Mouse (Mus musculus): ENCODE measurements around the gene Ptprd. TPM values are rescaled to one million over a fixed set of nuclear protein-coding genes. Genes with fewer than 3 reads are reported as not detected.

Ptprd gene
- total RNA-seq, 2 experiments from 2014 or later, result 3.0 to 4.7 TPM

GRCm38 (mm10) chr4:76913532-76914150 lies 1298.1 kb downstream of the Ptprd start:
- DNase-seq (ENCODE audit: low spot score), result no peak

GRCm38 (mm10) chr4:76901692-76902091 lies 1310.1 kb downstream of the Ptprd start:
- no peak for DNase-seq (ENCODE audit: low spot score)

GRCm38 (mm10) chr4:76889669-76890068 lies 1322.1 kb downstream of the Ptprd start:
- DNase-seq (ENCODE audit: low spot score), result no peak

- no peak for DNase-seq (ENCODE audit: low spot score)
These were observed 1330.2 kb downstream of the Ptprd start for GRCm38 (mm10) chr4:76881610-76882009.

- no peak for DNase-seq (ENCODE audit: low spot score)
These were observed 1340.8 kb downstream of the Ptprd start for GRCm38 (mm10) chr4:76870971-76871370.

- DNase-seq (ENCODE audit: low spot score), result no peak
These were observed 1346.2 kb downstream of the Ptprd start for GRCm38 (mm10) chr4:76865585-76865984.

GRCm38 (mm10) chr4:76846265-76846664 lies 1365.5 kb downstream of the Ptprd start:
- no peak for DNase-seq (ENCODE audit: low spot score)

GRCm38 (mm10) chr4:76839016-76839415 lies 1372.7 kb downstream of the Ptprd start:
- DNase-seq (ENCODE audit: low spot score), result no peak

- no peak for DNase-seq (ENCODE audit: low spot score)
These were observed 1399.6 kb downstream of the Ptprd start for GRCm38 (mm10) chr4:76812138-76812537.

- no peak for DNase-seq (ENCODE audit: low spot score)
These were observed 1409.1 kb downstream of the Ptprd start for GRCm38 (mm10) chr4:76802708-76803107.

GRCm38 (mm10) chr4:76798010-76799007 lies 1413.5 kb downstream of the Ptprd start:
- DNase-seq (ENCODE audit: low spot score), result no peak

GRCm38 (mm10) chr4:76785389-76785788 lies 1426.4 kb downstream of the Ptprd start:
- no peak for DNase-seq (ENCODE audit: low spot score)

- DNase-seq (ENCODE audit: low spot score), result no peak
These were observed 1432.1 kb downstream of the Ptprd start for GRCm38 (mm10) chr4:76779558-76780124.

- no peak for DNase-seq (ENCODE audit: low spot score)
These were observed 1444.8 kb downstream of the Ptprd start for GRCm38 (mm10) chr4:76766918-76767317.

- DNase-seq (ENCODE audit: low spot score), result no peak
These were observed 1445.3 kb downstream of the Ptprd start for GRCm38 (mm10) chr4:76766429-76766828.

GRCm38 (mm10) chr4:76750709-76751108 lies 1461.1 kb downstream of the Ptprd start:
- no peak for DNase-seq (ENCODE audit: low spot score)

- DNase-seq (ENCODE audit: low spot score), result no peak
These were observed 1475.9 kb downstream of the Ptprd start for GRCm38 (mm10) chr4:76735831-76736230.

- no peak for DNase-seq (ENCODE audit: low spot score)
These were observed 1536.0 kb downstream of the Ptprd start for GRCm38 (mm10) chr4:76675726-76676125.

- DNase-seq (ENCODE audit: low spot score), result no peak
These were observed 1538.5 kb downstream of the Ptprd start for GRCm38 (mm10) chr4:76673224-76673623.

- no peak for DNase-seq (ENCODE audit: low spot score)
These were observed 1539.1 kb downstream of the Ptprd start for GRCm38 (mm10) chr4:76672653-76673052.

- DNase-seq (ENCODE audit: low spot score), result no peak
These were observed 1550.0 kb downstream of the Ptprd start for GRCm38 (mm10) chr4:76661725-76662124.

GRCm38 (mm10) chr4:76660146-76660545 lies 1551.6 kb downstream of the Ptprd start:
- no peak for DNase-seq (ENCODE audit: low spot score)

Data from gastrocnemius, adult 18-20 months (tissue).